Mouse (Mus musculus): ENCODE measurements around the gene Iqcf3. TPM values are rescaled to one million over a fixed set of nuclear protein-coding genes. Genes with fewer than 3 reads are reported as not detected.
A peak's percentile ranks its signal among the peaks of the same experiment; 100 is the strongest.

Gene Iqcf3
- polyA plus RNA-seq, 1 experiment = not detected

DNA sequence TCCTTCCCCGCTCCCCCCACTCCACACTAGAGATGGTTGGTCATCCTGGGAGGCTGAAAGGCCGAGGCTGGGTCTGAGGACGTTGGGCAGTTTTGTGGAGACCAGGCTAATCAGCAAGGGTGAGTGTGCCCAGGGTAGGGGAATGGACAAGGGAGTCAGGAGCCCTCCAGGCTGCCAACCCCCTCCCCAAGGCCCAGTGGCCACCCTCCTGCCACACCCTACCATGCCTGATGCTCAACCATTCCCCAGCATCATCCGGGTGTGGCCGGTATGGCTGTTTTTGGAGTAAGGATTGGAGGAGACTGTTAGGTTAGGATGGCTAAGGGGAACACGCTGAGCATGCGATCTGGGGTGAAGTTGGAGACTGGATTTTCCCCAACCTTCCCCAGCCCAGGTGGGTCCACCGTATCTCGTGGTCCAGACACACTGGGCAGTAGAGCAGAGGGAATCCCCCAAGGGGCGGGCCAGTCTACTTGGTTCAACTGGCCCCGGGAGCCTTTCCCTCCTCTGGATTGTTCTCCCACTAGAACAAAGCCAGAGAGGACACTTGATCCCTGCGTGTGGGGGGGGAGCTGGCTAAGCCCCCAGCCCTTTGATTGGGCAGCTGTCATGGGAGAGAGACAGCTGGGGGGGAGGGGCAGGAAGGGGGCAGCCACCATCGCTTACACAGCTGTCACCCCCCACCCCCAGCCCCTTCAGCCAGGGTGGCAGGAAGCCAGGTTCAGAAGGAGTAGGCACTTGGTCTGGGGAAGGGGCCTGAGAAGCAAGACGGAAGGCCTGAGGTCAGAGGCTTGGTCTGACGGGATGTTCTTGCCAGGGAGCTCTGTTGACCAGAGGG is 104.9 kb downstream of the Iqcf3 start:
- no peak for TF ChIP-seq CTCF (IDR thresholded peaks at IDR 0.05; ENCODE audit: extremely low read depth, insufficient read length, insufficient replicate concordance, low read depth, low read length)
- no peak for TF ChIP-seq POLR2A (IDR thresholded peaks at IDR 0.05; ENCODE audit: low read depth, low read length)
- H3K36me3 ChIP-seq (ENCODE audit: control insufficient read depth, insufficient read depth, low read length) = no peaks in the 10 kb centered on the region
- H3K27ac ChIP-seq (ENCODE audit: insufficient read depth, low read depth, low read length) = no peak overlapping the region
- no peak overlapping the region for H3K4me3 ChIP-seq (ENCODE audit: low read depth, low read length)
- H3K4me1 ChIP-seq (ENCODE audit: control insufficient read depth, insufficient read depth, insufficient read length, low read length) = peaks cover 8% of the 10 kb centered on the region
- WGBS = 78% methylated on average over 15 of the region's 15 CpGs
- H3K27me3 ChIP-seq (ENCODE audit: control insufficient read depth, insufficient read depth, low read length) = no peaks in the 10 kb centered on the region

DNA sequence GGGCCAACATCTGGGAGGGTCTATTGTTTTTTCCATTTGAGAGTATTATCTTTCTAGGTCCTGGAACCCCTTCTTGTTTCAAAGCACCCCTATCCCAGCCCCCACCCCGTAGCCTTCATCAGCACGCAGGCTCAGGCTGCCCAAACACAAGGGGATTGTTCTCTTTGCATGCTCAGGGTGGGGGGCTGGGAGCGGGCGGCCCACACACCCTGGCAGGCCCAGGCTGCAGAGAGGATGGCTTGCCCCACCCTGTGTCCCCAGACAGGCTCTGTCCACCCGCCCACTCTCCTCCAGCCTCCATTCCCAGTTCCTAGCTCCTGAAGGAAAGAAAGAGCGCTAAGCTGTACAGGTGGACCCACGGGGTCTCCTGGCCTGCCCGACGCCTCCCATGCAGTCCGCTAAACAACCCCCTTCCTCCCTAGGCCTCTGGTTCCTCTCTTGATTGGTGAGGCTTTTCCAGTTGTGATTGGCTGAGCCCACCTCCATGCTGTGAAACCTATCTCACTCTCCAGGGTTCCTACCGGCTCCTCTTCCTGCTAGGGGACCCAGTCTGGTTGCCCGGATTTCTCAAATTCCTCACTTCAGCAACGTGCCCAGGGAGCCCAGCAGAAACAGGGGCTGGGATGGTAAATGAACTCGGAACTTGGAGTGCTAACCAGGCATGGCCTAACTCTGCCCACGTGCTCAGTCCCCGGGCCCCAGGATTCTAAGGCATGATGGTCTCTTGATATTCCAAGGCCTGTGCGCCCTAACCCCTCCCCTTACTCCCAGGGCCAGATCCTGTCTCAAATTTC is 106.3 kb downstream of the Iqcf3 start:
- peaks cover 8% of the 10 kb centered on the region for H3K4me1 ChIP-seq (ENCODE audit: control insufficient read depth, insufficient read depth, insufficient read length, low read length)
- no peak overlapping the region for H3K27ac ChIP-seq (ENCODE audit: insufficient read depth, low read depth, low read length)
- TF ChIP-seq POLR2A (IDR thresholded peaks at IDR 0.05; ENCODE audit: low read depth, low read length) = no peak
- TF ChIP-seq CTCF (IDR thresholded peaks at IDR 0.05; ENCODE audit: extremely low read depth, insufficient read length, insufficient replicate concordance, low read depth, low read length) = no peak
- no peaks in the 10 kb centered on the region for H3K27me3 ChIP-seq (ENCODE audit: control insufficient read depth, insufficient read depth, low read length)
- no peaks in the 10 kb centered on the region for H3K36me3 ChIP-seq (ENCODE audit: control insufficient read depth, insufficient read depth, low read length)
- H3K4me3 ChIP-seq (ENCODE audit: low read depth, low read length) = no peak overlapping the region
- WGBS = 79% methylated on average over 17 of the region's 17 CpGs

DNA sequence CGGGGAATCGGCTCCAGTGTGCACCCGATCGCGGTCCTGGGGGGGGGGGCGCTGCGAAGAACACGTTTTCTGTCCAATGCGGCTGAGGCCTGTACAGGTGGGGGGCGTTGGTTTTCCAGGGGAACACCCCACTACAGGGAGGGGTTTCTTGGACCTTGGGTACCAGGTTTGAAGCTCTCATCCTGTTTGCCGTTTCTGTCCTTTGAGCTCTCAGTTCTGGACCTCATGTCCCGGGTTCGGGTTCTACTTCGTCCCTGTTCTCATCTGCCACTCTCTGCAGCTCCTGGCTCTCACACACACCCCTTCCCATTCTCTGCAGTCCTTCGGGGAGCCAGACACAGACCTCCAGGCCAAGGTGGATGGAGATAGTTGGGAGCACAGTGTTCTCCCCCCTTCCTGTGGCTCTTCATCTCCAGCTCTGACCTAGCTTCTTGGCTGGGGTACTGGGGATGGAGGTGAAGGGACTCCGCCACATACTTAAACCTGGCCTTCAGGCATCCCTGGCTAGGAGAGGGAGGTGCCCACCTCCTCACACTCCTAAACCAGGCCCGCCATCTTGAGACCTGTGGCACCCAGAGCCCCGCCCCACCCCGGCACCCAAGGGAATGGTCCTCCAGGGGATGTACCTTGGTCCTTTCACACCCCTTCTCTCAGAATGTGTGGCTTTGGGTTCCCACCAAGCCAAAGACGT is 107.2 kb downstream of the Iqcf3 start:
- Histone ChIP-seq H3K4me1 (ENCODE audit: control insufficient read depth, insufficient read depth, insufficient read length, low read length) (peaks cover 12% of the 10 kb centered on the region), H3K36me3 (ENCODE audit: control insufficient read depth, insufficient read depth, low read length) (no peaks in the 10 kb centered on the region), H3K27ac (ENCODE audit: insufficient read depth, low read depth, low read length) (no peak overlapping the region), H3K4me3 (ENCODE audit: low read depth, low read length) (peak overlapping the region; percentile 73), H3K27me3 (ENCODE audit: control insufficient read depth, insufficient read depth, low read length) (no peaks in the 10 kb centered on the region)
- 20% methylated on average over 20 of the region's 20 CpGs for WGBS
- no peak for TF ChIP-seq POLR2A (IDR thresholded peaks at IDR 0.05; ENCODE audit: low read depth, low read length)
- TF ChIP-seq CTCF (IDR thresholded peaks at IDR 0.05; ENCODE audit: extremely low read depth, insufficient read length, insufficient replicate concordance, low read depth, low read length) = no peak

DNA sequence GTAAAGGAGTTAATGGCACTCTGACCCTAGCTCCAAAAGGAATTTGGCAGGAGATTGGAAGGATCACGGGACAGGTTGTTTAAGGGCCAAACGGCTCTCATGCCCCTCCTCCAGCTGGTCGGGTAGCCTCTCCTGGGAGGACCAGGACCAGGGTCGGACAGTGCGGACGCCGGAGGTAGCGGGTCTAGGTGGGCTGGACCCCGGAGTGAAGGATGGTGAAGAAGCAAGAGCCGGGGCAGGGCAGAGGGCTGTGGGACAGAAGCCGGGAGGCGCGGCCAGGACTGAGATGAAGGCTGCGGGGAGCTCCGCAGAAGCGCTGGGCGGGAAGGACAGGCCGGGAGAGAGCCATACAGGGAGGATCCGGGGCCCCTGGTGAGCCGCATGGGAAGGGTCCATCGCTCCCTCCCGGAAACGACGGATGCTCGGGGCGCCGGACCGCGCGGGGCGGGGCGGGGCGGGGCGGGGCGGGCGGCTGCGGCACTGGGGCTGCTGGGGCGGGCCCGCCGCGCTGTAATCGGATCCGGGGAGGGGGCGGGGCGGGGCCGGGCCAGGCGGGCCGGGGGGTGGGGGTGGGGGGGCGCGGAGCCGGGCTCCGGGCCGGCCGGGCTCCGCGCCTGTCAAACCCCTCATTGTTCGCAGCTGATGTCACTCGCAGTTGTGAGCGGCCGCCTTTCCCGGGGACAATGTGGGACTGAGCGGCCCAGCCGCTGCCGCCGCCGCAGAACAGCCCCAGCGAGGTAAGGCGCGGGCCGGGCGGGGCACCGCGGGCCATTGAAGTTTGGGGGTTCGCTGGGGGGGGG is 108.0 kb downstream of the Iqcf3 start, which contains the start of gene Pcbp4:
Gene Pcbp4 (plus strand): TSS at position 21 of the 800 bp plus-strand sequence.
- peak within 1 kb of the TSS; percentile 24; the same call in 1 of the 2 replicates for H3K27ac ChIP-seq (ENCODE audit: insufficient read depth, low read depth, low read length)
- peaks cover 12% of the 10 kb centered on the region for H3K4me1 ChIP-seq (ENCODE audit: control insufficient read depth, insufficient read depth, insufficient read length, low read length)
- no peaks in the 10 kb centered on the region for H3K36me3 ChIP-seq (ENCODE audit: control insufficient read depth, insufficient read depth, low read length)
- no peaks in the 10 kb centered on the region for H3K27me3 ChIP-seq (ENCODE audit: control insufficient read depth, insufficient read depth, low read length)
- 1% methylated on average over 62 of the region's 74 CpGs for WGBS
- H3K4me3 ChIP-seq (ENCODE audit: low read depth, low read length) = peak within 1 kb of the TSS; percentile 73
- TF ChIP-seq POLR2A (IDR thresholded peaks at IDR 0.05; ENCODE audit: low read depth, low read length) = no peak
- TF ChIP-seq CTCF (IDR thresholded peaks at IDR 0.05; ENCODE audit: extremely low read depth, insufficient read length, insufficient replicate concordance, low read depth, low read length) = no peak

Other genes with a start within 250 kb of the Iqcf3 start
- 15.9 and 20.0 TPM in 2 replicates for gene Dusp7, start 193.0 kb downstream of the Iqcf3 start, polyA plus RNA-seq (2012; rRNA removed)
- 259 and 390 TPM in 2 replicates for gene Rpl29, start 132.2 kb downstream of the Iqcf3 start, polyA plus RNA-seq (2012; rRNA removed)
- gene Acy1, start 123.3 kb downstream of the Iqcf3 start, polyA plus RNA-seq (2012; rRNA removed) = 45.3 and 120 TPM in 2 replicates
- gene Abhd14b, start 114.2 kb downstream of the Iqcf3 start, polyA plus RNA-seq (2012; rRNA removed) = 40.3 and 53.1 TPM in 2 replicates
- gene Abhd14a, start 114.0 kb downstream of the Iqcf3 start, polyA plus RNA-seq (2012; rRNA removed) = 17.2 and 28.9 TPM in 2 replicates
- gene Pcbp4, start 108.3 kb downstream of the Iqcf3 start, polyA plus RNA-seq (2012; rRNA removed) = 20.4 and 21.1 TPM in 2 replicates
- 0.09 and 0.39 TPM in 2 replicates for gene Gpr62, start 95.7 kb downstream of the Iqcf3 start, polyA plus RNA-seq (2012; rRNA removed)
- 11.1 and 18.3 TPM in 2 replicates for gene Rrp9, start 85.7 kb downstream of the Iqcf3 start, polyA plus RNA-seq (2012; rRNA removed)
- 13.5 and 19.5 TPM in 2 replicates for gene Parp3, start 84.7 kb downstream of the Iqcf3 start, polyA plus RNA-seq (2012; rRNA removed)
- not detected in 2 replicates for gene Iqcf1, start 61.7 kb downstream of the Iqcf3 start, polyA plus RNA-seq (2012; rRNA removed)
- gene Iqcf5, start 47.1 kb downstream of the Iqcf3 start, polyA plus RNA-seq (2012; rRNA removed) = not detected in 2 replicates
- gene Iqcf4, start 9.4 kb upstream of the Iqcf3 start, polyA plus RNA-seq (2012; rRNA removed) = not detected in 2 replicates
- not detected in 2 replicates for gene Iqcf6, start 65.0 kb upstream of the Iqcf3 start, polyA plus RNA-seq (2012; rRNA removed)
- gene Grm2, start 94.5 kb upstream of the Iqcf3 start, polyA plus RNA-seq (2012; rRNA removed) = 0.14 TPM in 1 of 2 replicates, not detected in the other
- 50.1 and 77.9 TPM in 2 replicates for gene Tex264, start 124.3 kb upstream of the Iqcf3 start, polyA plus RNA-seq (2012; rRNA removed)
- 19.3 and 34.9 TPM in 2 replicates for gene Rad54l2, start 227.6 kb upstream of the Iqcf3 start, polyA plus RNA-seq (2012; rRNA removed)